Mouse (Mus musculus): ENCODE data around the gene Pdpr.

- TF ChIP-seq POLR2A (IDR thresholded peaks at IDR 0.05; ENCODE audit: insufficient read depth, low read depth, low read length) = no peak
- no peak for TF ChIP-seq CTCF (IDR thresholded peaks at IDR 0.05; ENCODE audit: insufficient read depth, low read depth, low read length)
Observed at GRCm38 (mm10) chr8:111130756-111131155, 36.3 kb downstream of the Pdpr start.
